Comparison of ENCODE assay signal across 8 mouse cellular contexts in genomic region chr6:53817763-53818174, GRCm38 (mm10). TPM values are rescaled to one million over a fixed set of nuclear protein-coding genes. Genes with fewer than 3 reads are reported as not detected.
A peak's percentile ranks its signal among the peaks of the same experiment; 100 is the strongest.
DNase-seq lines count a peak whose midpoint lies in the region; ATAC-seq and TF ChIP-seq lines count a peak whose summit lies in the region.

No protein-coding gene starts in this region.

- peak overlapping the region; percentile 63 for H3K9ac ChIP-seq in heart, adult 2 months (ENCODE audit: low read depth, low read length)
- peak overlapping the region; percentile 89 for H3K9ac ChIP-seq in embryonic facial prominence, embryonic 11.5 days (replicated peaks; ENCODE audit: low read length)
- H3K9ac ChIP-seq in hindbrain, embryonic 13.5 days, result peak overlapping the region; percentile 78
- H3K9ac ChIP-seq in liver, postnatal 0 days (replicated peaks), result no peak overlapping the region
- H3K9ac ChIP-seq in neural tube, embryonic 15.5 days (replicated peaks), result peak overlapping the region; percentile 49

- H3K4me3 ChIP-seq in heart, adult 2 months, result peak overlapping the region; percentile 70
- H3K4me3 ChIP-seq in embryonic facial prominence, embryonic 11.5 days (ENCODE audit: low read depth, low read length), result peak overlapping the region; percentile 71
- peak overlapping the region; percentile 53 for H3K4me3 ChIP-seq in hindbrain, embryonic 13.5 days
- H3K4me3 ChIP-seq in liver, postnatal 0 days (ENCODE audit: low read depth, low read length), result peak overlapping the region; percentile 24
- peak overlapping the region; percentile 51 for H3K4me3 ChIP-seq in neural tube, embryonic 15.5 days (replicated peaks)

- H3K4me1 ChIP-seq in heart, adult 2 months (ENCODE audit: control insufficient read depth, insufficient read depth, low read length), result 0 out of 2 replicates have a peak, but pooled peaks cover 2% of the 10 kb centered on the region
- peaks cover 9% of the 10 kb centered on the region for H3K4me1 ChIP-seq in embryonic facial prominence, embryonic 11.5 days (ENCODE audit: control insufficient read depth, insufficient read depth, low read length)
- peaks cover 53% of the 10 kb centered on the region for H3K4me1 ChIP-seq in hindbrain, embryonic 13.5 days (replicated peaks)
- peaks cover 18% of the 10 kb centered on the region for H3K4me1 ChIP-seq in liver, postnatal 0 days (ENCODE audit: insufficient read depth)
- H3K4me1 ChIP-seq in neural tube, embryonic 15.5 days, result peaks cover 40% of the 10 kb centered on the region

- no peak overlapping the region for H3K27ac ChIP-seq in heart, adult 2 months
- no peak overlapping the region for H3K27ac ChIP-seq in embryonic facial prominence, embryonic 11.5 days (replicated peaks; ENCODE audit: low read depth, low read length)
- no peak overlapping the region for H3K27ac ChIP-seq in hindbrain, embryonic 13.5 days
- no peak overlapping the region for H3K27ac ChIP-seq in liver, postnatal 0 days (ENCODE audit: low read depth)
- H3K27ac ChIP-seq in neural tube, embryonic 15.5 days (replicated peaks), result no peak overlapping the region

- no peak for TF ChIP-seq CTCF in heart, adult 2 months (IDR thresholded peaks at IDR 0.05)
- no peak for TF ChIP-seq CTCF in liver, postnatal 0 days (IDR thresholded peaks at IDR 0.05; ENCODE audit: low read depth)

- TF ChIP-seq EP300 in heart, adult 2 months (IDR thresholded peaks at IDR 0.05; ENCODE audit: insufficient read depth, low read depth, low read length), result no peak
- no peak for TF ChIP-seq EP300 in liver, postnatal 0 days (IDR thresholded peaks at IDR 0.05; ENCODE audit: low read depth)

- no peaks in the 10 kb centered on the region for H3K27me3 ChIP-seq in heart, adult 2 months (ENCODE audit: control insufficient read depth, insufficient read depth, low read length)
- H3K27me3 ChIP-seq in embryonic facial prominence, embryonic 11.5 days (ENCODE audit: control insufficient read depth, insufficient read depth, low read length), result peaks cover 6% of the 10 kb centered on the region; the same call in 1 of the 2 replicates
- H3K27me3 ChIP-seq in hindbrain, embryonic 13.5 days, result peaks cover 60% of the 10 kb centered on the region
- peaks cover 61% of the 10 kb centered on the region for H3K27me3 ChIP-seq in liver, postnatal 0 days (ENCODE audit: insufficient read depth, low read length)
- peaks cover 53% of the 10 kb centered on the region for H3K27me3 ChIP-seq in neural tube, embryonic 15.5 days (replicated peaks)

- H3K9me3 ChIP-seq in embryonic facial prominence, embryonic 11.5 days (replicated peaks; ENCODE audit: control insufficient read depth, low read length), result no peaks in the 10 kb centered on the region
- H3K9me3 ChIP-seq in hindbrain, embryonic 13.5 days, result no peaks in the 10 kb centered on the region
- H3K9me3 ChIP-seq in liver, postnatal 0 days (ENCODE audit: low read length), result no peaks in the 10 kb centered on the region
- no peaks in the 10 kb centered on the region for H3K9me3 ChIP-seq in neural tube, embryonic 15.5 days (replicated peaks)

- no peak for TF ChIP-seq POLR2A in heart, adult 2 months (IDR thresholded peaks at IDR 0.05; ENCODE audit: insufficient read depth, low read depth, low read length)

- intact Hi-C loops in heart, adult 2 months (cut with DNase I), result loop anchor here (5.0 kb wide), 2 partner anchors 55 to 90 kb away; no protein-coding TSS in a partner anchor
- intact Hi-C loops in heart, postnatal 36 days (cut with DNase I), result loop anchor here (1.0 to 2.0 kb wide), 2 partner anchors 53 to 141 kb away; no protein-coding TSS in a partner anchor

- no peaks in the 10 kb centered on the region for H3K36me3 ChIP-seq in heart, adult 2 months (ENCODE audit: control insufficient read depth, insufficient read depth, low read length)
- H3K36me3 ChIP-seq in embryonic facial prominence, embryonic 11.5 days (replicated peaks; ENCODE audit: control insufficient read depth, insufficient read depth, low read depth, low read length), result no peaks in the 10 kb centered on the region
- no peaks in the 10 kb centered on the region for H3K36me3 ChIP-seq in hindbrain, embryonic 13.5 days
- H3K36me3 ChIP-seq in liver, postnatal 0 days (replicated peaks; ENCODE audit: insufficient read depth, low read length), result no peaks in the 10 kb centered on the region
- H3K36me3 ChIP-seq in neural tube, embryonic 15.5 days, result no peaks in the 10 kb centered on the region

- H3K79me2 ChIP-seq in heart, adult 2 months (replicated peaks; ENCODE audit: control insufficient read depth, insufficient read depth, low read length), result no peaks in the 10 kb centered on the region

- H3K4me2 ChIP-seq in embryonic facial prominence, embryonic 11.5 days (ENCODE audit: low read depth, low read length), result peak overlapping the region; percentile 87
- H3K4me2 ChIP-seq in hindbrain, embryonic 13.5 days, result peak overlapping the region; percentile 92
- peak overlapping the region; percentile 52 for H3K4me2 ChIP-seq in liver, postnatal 0 days (ENCODE audit: low read depth, low read length)
- peak overlapping the region; percentile 89 for H3K4me2 ChIP-seq in neural tube, embryonic 15.5 days

- 36% methylated on average over 33 of the region's 33 CpGs for WGBS in heart, adult 2 months
- 17% methylated on average over 33 of the region's 33 CpGs for WGBS in embryonic facial prominence, embryonic 11.5 days
- WGBS in hindbrain, embryonic 13.5 days, result 16% methylated on average over 33 of the region's 33 CpGs
- WGBS in liver, postnatal 0 days (ENCODE audit: insufficient replicate concordance), result 15% methylated on average over 33 of the region's 33 CpGs
- 18% methylated on average over 33 of the region's 33 CpGs for WGBS in neural tube, embryonic 15.5 days

- ATAC-seq in embryonic facial prominence, embryonic 11.5 days (replicated peaks; ENCODE audit: insufficient number of reproducible peaks, low FRiP score, low TSS enrichment, low read depth), result no peak
- ATAC-seq in hindbrain, embryonic 13.5 days (ENCODE audit: low FRiP score), result no peak
- ATAC-seq in liver, postnatal 0 days, result no peak
- ATAC-seq in neural tube, embryonic 15.5 days (ENCODE audit: low FRiP score), result no peak

- no peak for DNase-seq in heart, adult 2 months
- no peak for DNase-seq in heart, postnatal 36 days
- DNase-seq in embryonic facial prominence, embryonic 11.5 days (ENCODE audit: low spot score), result no peak
- DNase-seq in liver, postnatal 0 days, result peak; percentile 21
- no peak for DNase-seq in spleen, postnatal 36 days (ENCODE audit: low spot score in 2 of 2)
- no peak for DNase-seq in right cerebral cortex, adult 2 months (ENCODE audit: low spot score in 2 of 2)

RNA-seq across cellular contexts. Expression of gene Tril, which starts 2.9 kb away (rescaled TPM):
- total RNA-seq in heart, adult 2 months (2021), result 1 to 10 TPM; 3.3 to 3.9 TPM
- 4.4 and 5.1 TPM in 2 replicates for polyA plus RNA-seq in heart, adult 2 months (2012; rRNA removed)
- 1 to 10 TPM; 4.6 to 5.4 TPM for total RNA-seq in heart, postnatal 36 days (2021)
- polyA plus RNA-seq in embryonic facial prominence, embryonic 11.5 days (2014; fragmentation: Nextera tagmentation; extraction: Ambion mirVana), result 36.0 and 39.7 TPM in 2 replicates
- 13.2 and 13.9 TPM in 2 replicates for polyA plus RNA-seq in hindbrain, embryonic 13.5 days (2015; fragmentation: Nextera tagmentation; extraction: Ambion mirVana)
- polyA plus RNA-seq in liver, postnatal 0 days (2015; fragmentation: Nextera tagmentation; extraction: Ambion mirVana), result 0.25 and 0.31 TPM in 2 replicates
- 14.6 and 16.3 TPM in 2 replicates for polyA plus RNA-seq in neural tube, embryonic 15.5 days (2015; fragmentation: Nextera tagmentation; extraction: Ambion mirVana)
